Mouse (Mus musculus) midbrain, embryonic 14.5 days (tissue): ENCODE results near the gene Tldc2. TPM values are rescaled to one million over a fixed set of nuclear protein-coding genes. Genes with fewer than 3 reads are reported as not detected.

ENCODE experiments used
- ATAC-seq: fragments of 200-750 bp; cut with Nextera tagmentation; 2 replicates; pipeline ENCODE4 v1.8.0; 2017; ENCODE audit warnings: moderate number of reproducible peaks, moderate library complexity; ENCODE audit not compliant: low FRiP score, low TSS enrichment
- DNase-seq: peaks from one replicate; pipeline ENCODE4 v3.0.0-alpha.2; 2015
- H3K27ac ChIP-seq: fragments of 300-500 bp; sonication (generic); replicated peaks from 2 replicates; pipeline ENCODE4 v1.5.1; 2014; ENCODE audit warnings: mild to moderate bottlenecking, low read depth, low read length, moderate library complexity
- H3K27me3 ChIP-seq: fragments of 300-500 bp; sonication (generic); 2 replicates; pipeline ENCODE4 v1.6.1; 2014; ENCODE audit warnings: low read length, control low read depth, mixed read lengths; ENCODE audit not compliant: control insufficient read depth, insufficient read depth
- H3K36me3 ChIP-seq: fragments of 300-500 bp; sonication (generic); 2 replicates; pipeline ENCODE4 v1.6.1; 2014; ENCODE audit warnings: low read length, control low read depth; ENCODE audit not compliant: control insufficient read depth, insufficient read depth
- H3K4me1 ChIP-seq: fragments of 300-500 bp; sonication (generic); 2 replicates; pipeline ENCODE4 v1.6.1; 2014; ENCODE audit warnings: mild to moderate bottlenecking, antibody characterized with exemption, low read length, control low read depth; ENCODE audit not compliant: control insufficient read depth, insufficient read depth
- H3K4me2 ChIP-seq: fragments of 300-500 bp; sonication (generic); 2 replicates; pipeline ENCODE4 v1.6.1; 2014; ENCODE audit warnings: mild to moderate bottlenecking, low read length, moderate library complexity
- H3K4me3 ChIP-seq: fragments of 300-500 bp; sonication (generic); replicated peaks from 2 replicates; pipeline ENCODE4 v1.5.1; 2014; ENCODE audit warnings: low read depth, low read length
- H3K9ac ChIP-seq: fragments of 300-500 bp; sonication (generic); replicated peaks from 2 replicates; pipeline ENCODE4 v1.6.1; 2014; ENCODE audit warnings: mild to moderate bottlenecking, low read length, moderate library complexity
- H3K9me3 ChIP-seq: fragments of 300-500 bp; sonication (generic); 2 replicates; pipeline ENCODE4 v1.6.1; 2016; ENCODE audit warnings: low read length, control low read depth, mixed read lengths; ENCODE audit not compliant: control insufficient read depth
- WGBS: fragments of 180-500 bp; shearing (Covaris S2); extraction: QIAGEN DNeasy Blood & Tissue Kit; methylation state at CpG from one replicate; pipeline ENCODE4 v1.1.7; 2014; 5-methylcytosine and 5-hydroxymethylcytosine counted together
- polyA plus RNA-seq: library from polyadenylated mRNA; unstranded; fragments of >200 nt; fragmentation: Nextera tagmentation; extraction: Ambion mirVana; gene quantifications from 2 replicates; pipeline ENCODE4 v1.2.1, GENCODE M21; 2014

Gene Tldc2
- polyA plus RNA-seq, 1 experiment from 2014 or later, result not detected

DNA sequence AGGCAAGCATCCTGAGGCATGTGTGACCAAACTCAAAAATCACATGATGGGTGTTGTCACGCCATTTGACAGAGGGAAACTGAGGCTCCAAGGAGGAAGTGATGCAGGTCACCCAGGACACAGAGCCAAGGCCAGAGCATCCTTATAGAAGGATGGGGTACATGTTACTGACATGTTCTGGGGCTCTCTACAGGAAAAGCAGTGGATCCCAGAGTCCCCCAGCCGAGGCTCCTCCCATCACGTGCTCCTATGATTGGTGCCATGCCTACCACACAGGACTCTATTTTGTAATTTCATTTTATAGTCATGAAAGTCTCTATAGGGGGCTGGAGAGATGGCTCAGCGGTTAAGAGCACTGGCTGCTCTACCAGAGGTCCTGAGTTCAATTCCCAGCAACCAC is 29.1 kb upstream of the Tldc2 start:
- H3K4me3 ChIP-seq, result no peak overlapping the region
- H3K4me1 ChIP-seq, result peaks cover 17% of the 10 kb centered on the region
- H3K9me3 ChIP-seq, result no peaks in the 10 kb centered on the region
- H3K4me2 ChIP-seq, result no peak overlapping the region
- H3K9ac ChIP-seq, result no peak overlapping the region
- peaks cover 60% of the 10 kb centered on the region for H3K36me3 ChIP-seq
- DNase-seq (no peak), ATAC-seq (no peak)
- no peaks in the 10 kb centered on the region for H3K27me3 ChIP-seq
- peak overlapping the region; percentile 83; the same call in 1 of the 2 replicates for H3K27ac ChIP-seq
- WGBS, result 90% methylated on average over 4 of the region's 4 CpGs

GRCm38 (mm10) chr2:157058342-157058998 is 28.4 kb upstream of the Tldc2 start:
- H3K36me3 ChIP-seq, result peaks cover 53% of the 10 kb centered on the region
- no peaks in the 10 kb centered on the region for H3K27me3 ChIP-seq
- H3K27ac ChIP-seq, result peak overlapping the region; percentile 83
- H3K9ac ChIP-seq, result peak overlapping the region; percentile 34
- no peaks in the 10 kb centered on the region for H3K9me3 ChIP-seq
- peak; percentile 82 for ATAC-seq
- no peak overlapping the region for H3K4me3 ChIP-seq
- H3K4me1 ChIP-seq, result peaks cover 20% of the 10 kb centered on the region
- peak overlapping the region; percentile 38 for H3K4me2 ChIP-seq
- WGBS, result 4% methylated on average over 18 of the region's 18 CpGs
- DNase-seq, result peak; percentile 81

DNA sequence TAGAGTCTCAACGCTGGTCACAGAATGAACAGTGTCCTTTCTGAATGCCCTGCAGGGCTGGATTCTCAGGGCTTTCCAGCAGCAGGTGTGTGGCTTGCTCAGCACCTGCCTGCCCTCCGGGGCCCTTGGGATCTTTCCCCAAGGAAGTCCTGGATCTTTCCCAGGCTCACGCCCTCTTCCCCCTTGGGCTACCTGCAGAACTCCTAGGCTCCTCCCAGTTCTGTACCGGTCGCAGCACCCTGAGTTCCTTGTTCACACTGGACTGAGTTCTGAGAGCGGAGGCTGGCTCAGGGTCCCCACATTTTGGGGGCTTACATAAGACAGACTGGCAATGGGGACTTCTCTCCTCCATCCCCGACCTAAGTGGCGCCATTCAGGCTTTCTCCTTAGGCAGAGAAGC is 27.7 kb upstream of the Tldc2 start:
- Histone ChIP-seq H3K4me3 (no peak overlapping the region), H3K36me3 (peaks cover 47% of the 10 kb centered on the region), H3K4me2 (no peak overlapping the region), H3K27ac (peak overlapping the region; percentile 83), H3K9me3 (no peaks in the 10 kb centered on the region), H3K4me1 (peaks cover 26% of the 10 kb centered on the region), H3K27me3 (no peaks in the 10 kb centered on the region), H3K9ac (no peak overlapping the region)
- DNase-seq, result no peak
- ATAC-seq, result no peak
- WGBS, result 56% methylated on average over 8 of the region's 8 CpGs

GRCm38 (mm10) chr2:157060037-157060436 is 26.8 kb upstream of the Tldc2 start:
- WGBS, result 94% methylated on average over 14 of the region's 14 CpGs

DNA sequence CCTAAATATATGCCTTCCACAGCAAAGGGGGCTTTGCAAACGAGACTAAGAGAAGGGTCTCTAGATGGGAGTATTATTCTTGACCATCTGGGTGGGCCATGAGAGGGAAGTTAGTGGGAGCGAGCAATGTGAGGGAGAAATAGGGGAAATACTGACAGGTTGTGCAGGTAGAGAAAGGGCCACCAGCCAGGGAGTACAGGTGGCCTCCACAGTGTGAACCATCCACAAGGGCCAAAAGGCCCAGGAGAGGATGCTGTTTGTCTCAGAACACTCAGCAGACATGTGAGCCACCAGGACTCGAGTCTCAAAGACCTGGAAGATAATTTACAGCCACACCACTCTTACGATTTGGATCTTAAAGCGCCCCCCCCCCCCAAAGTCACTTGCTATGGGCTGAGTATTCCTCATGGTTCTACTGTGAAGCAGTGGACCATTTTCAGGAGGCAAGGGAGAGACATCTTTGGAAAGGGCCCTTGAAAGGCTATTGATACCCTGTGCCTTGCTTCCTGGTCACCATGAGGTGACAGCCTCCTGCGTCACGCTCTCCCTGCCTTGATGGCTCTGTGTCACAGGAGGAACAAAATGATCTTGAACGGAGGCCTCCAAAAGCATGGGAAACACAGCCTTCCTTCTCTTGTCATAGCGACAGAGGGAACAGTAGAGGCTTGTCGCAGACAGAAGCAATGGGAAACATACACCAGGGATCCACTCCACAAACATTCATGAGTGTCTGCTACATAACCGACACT is 26.1 kb upstream of the Tldc2 start:
- Histone ChIP-seq H3K27ac (no peak overlapping the region), H3K36me3 (peaks cover 39% of the 10 kb centered on the region), H3K27me3 (no peaks in the 10 kb centered on the region), H3K4me2 (no peak overlapping the region), H3K4me1 (peaks cover 41% of the 10 kb centered on the region), H3K9ac (no peak overlapping the region), H3K4me3 (no peak overlapping the region), H3K9me3 (no peaks in the 10 kb centered on the region)
- DNase-seq, result no peak
- WGBS, result 88% methylated on average over 11 of the region's 11 CpGs
- ATAC-seq, result no peak

More at GRCm38 (mm10) chr2:157060037-157060436, 26.8 kb upstream of the Tldc2 start:
- no peak overlapping the region for H3K27ac ChIP-seq
- peaks cover 35% of the 10 kb centered on the region for H3K4me1 ChIP-seq
- no peaks in the 10 kb centered on the region for H3K9me3 ChIP-seq
- no peaks in the 10 kb centered on the region for H3K27me3 ChIP-seq
- DNase-seq (no peak), ATAC-seq (no peak)
- H3K36me3 ChIP-seq, result peaks cover 41% of the 10 kb centered on the region
- H3K9ac ChIP-seq, result no peak overlapping the region
- no peak overlapping the region for H3K4me3 ChIP-seq
- H3K4me2 ChIP-seq, result no peak overlapping the region

DNA sequence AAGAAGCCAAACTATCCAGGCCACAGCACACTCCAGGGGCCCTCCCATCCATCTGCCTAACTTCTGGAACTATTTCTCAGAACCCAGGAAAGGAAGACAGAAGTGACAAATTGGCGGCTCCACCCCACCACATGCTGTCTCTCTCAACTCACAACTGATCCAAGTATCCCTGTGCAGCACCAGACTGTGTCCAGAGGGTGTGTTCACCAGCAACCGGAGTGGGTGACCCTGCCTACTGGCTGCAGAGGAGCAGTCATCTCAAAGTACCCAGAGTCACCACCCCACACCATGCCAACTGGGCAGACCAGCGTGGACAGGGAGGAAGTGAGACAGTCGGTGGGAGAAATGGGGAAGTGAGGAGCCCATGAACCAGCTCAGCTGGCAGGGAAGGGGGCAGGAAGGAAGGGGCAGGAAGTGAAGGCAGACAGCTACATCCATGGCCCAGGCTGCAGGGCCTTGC is 23.6 kb upstream of the Tldc2 start:
- Histone ChIP-seq H3K4me2 (no peak overlapping the region), H3K4me1 (peaks cover 35% of the 10 kb centered on the region), H3K9ac (no peak overlapping the region; the same call in 1 of the 2 replicates), H3K9me3 (no peaks in the 10 kb centered on the region), H3K4me3 (no peak overlapping the region), H3K27me3 (no peaks in the 10 kb centered on the region), H3K36me3 (peaks cover 26% of the 10 kb centered on the region), H3K27ac (no peak overlapping the region)
- WGBS, result 78% methylated on average over 4 of the region's 4 CpGs
- DNase-seq (no peak), ATAC-seq (no peak)

- no peaks in the 10 kb centered on the region for H3K9me3 ChIP-seq
Observed at GRCm38 (mm10) chr2:157064136-157064535, 22.7 kb upstream of the Tldc2 start.

DNA sequence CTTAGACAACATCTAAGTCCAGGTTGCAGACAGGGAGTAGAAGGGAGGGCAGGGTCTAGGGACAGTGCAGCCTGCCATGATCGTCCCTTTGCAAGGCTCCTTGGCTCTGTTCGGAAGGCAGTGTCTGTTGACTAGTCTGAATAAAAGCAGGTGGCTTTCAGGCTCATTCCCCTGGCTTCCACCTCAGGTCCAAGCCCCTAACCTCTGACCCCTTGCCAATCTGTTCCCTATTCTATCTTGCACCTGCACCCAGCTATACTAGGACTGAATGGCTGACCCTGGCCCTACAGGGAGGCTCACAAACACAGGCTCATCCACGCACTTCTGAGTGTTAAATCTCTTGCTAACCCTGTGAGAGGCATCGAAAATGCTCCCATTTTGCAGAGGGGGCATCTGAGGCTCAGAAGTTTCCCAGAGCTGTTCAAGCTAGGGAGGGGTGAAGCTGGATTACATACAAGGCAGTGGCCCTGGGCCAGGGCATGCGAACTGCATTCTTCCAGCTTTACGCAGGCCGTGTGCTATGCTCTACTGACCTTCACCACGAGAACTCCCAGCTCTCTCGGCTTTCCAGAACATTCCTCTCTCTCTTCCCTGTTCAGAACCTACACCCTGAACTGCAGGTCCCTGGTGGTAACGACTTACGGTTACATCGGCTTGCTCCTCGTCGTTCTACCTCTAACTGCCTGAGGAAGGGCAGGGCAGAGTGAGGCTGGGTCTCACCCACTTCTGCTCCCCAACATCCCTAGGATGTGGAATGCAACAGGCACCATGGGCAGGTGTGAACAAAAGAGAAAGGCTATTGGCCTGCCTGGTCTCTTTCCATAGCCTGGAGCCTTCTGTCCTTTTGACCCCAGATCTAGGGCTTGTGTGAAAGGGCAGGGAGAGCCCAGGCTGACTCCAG is 21.6 kb upstream of the Tldc2 start:
- Histone ChIP-seq H3K9ac (no peak overlapping the region), H3K27me3 (no peaks in the 10 kb centered on the region), H3K27ac (0 out of 2 replicates have a peak overlapping the region, but pooled peaks have one; percentile 26), H3K9me3 (no peaks in the 10 kb centered on the region), H3K4me1 (peaks cover 42% of the 10 kb centered on the region), H3K4me2 (no peak overlapping the region), H3K36me3 (peaks cover 8% of the 10 kb centered on the region; the same call in 1 of the 2 replicates), H3K4me3 (no peak overlapping the region)
- ATAC-seq (no peak), DNase-seq (no peak)
- 90% methylated on average over 14 of the region's 14 CpGs for WGBS

More at GRCm38 (mm10) chr2:157064136-157064535, 22.7 kb upstream of the Tldc2 start:
- 54% methylated on average over 7 of the region's 7 CpGs for WGBS
- Histone ChIP-seq H3K27me3 (no peaks in the 10 kb centered on the region), H3K9ac (no peak overlapping the region), H3K27ac (peak overlapping the region; percentile 26; the same call in 1 of the 2 replicates), H3K4me3 (no peak overlapping the region), H3K36me3 (peaks cover 19% of the 10 kb centered on the region), H3K4me1 (peaks cover 33% of the 10 kb centered on the region), H3K4me2 (no peak overlapping the region)
- ATAC-seq, result no peak
- DNase-seq, result no peak
